Mouse (Mus musculus) MEL (cell line): ENCODE measurements around the gene Akap13.

ENCODE experiments used
- CTCF ChIP-seq, 3 experiments: IDR thresholded peaks in 2 of 3; conservative IDR thresholded peaks in 1 of 3; 2 replicates each; pipeline ENCODE4 v1.5.1; 2011 to 2012; ENCODE audit warnings: low read length in 3 of 3, low read depth in 2 of 3, mild to moderate bottlenecking in 2 of 3, improper control_type of control experiment in 1 of 3, inconsistent platforms in 1 of 3, mixed read lengths in 1 of 3, moderate library complexity in 1 of 3; ENCODE audit not compliant: control insufficient read depth in 1 of 3, insufficient read depth in 1 of 3, poor library complexity in 1 of 3, severe bottlenecking in 1 of 3
- KAT2A ChIP-seq: conservative IDR thresholded peaks from 2 replicates; pipeline ENCODE4 v1.6.1; 2012; ENCODE audit warnings: low read depth, low read length, improper control_type of control experiment, inconsistent platforms
- POLR2A ChIP-seq, 2 experiments: IDR thresholded peaks; 2 replicates each; pipeline ENCODE4 v1.6.1; 2011 to 2012; ENCODE audit warnings: low read length in 2 of 2, mild to moderate bottlenecking in 2 of 2, control low read depth in 1 of 2, improper control_type of control experiment in 1 of 2, low read depth in 1 of 2, moderate library complexity in 1 of 2; ENCODE audit not compliant: control insufficient read depth in 1 of 2, insufficient read depth in 1 of 2, poor library complexity in 1 of 2
- USF1 ChIP-seq: IDR thresholded peaks from 2 replicates; pipeline ENCODE4 v1.6.1; 2014; ENCODE audit warnings: low read depth, mild to moderate bottlenecking, inconsistent platforms, low read length, improper control_type of control experiment, moderate library complexity

DNA sequence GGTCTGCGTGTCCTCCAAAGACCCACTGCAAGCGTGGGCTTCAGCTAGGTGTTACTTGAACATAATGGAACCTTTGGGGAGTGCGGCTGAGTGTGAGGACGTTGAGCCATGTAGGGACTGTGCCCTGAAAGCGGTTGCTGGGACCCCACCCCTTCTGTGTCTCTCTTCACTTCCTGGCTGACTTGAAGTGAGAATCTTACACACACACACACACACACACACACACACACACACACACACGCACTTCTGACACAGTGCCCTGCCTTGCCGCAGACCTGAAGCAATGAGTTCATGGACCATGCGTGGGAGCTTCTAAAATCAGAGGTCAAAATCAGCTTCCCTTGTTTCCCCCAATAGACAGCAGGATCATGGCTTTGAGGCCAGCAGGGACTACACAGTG lies 339.8 kb downstream of the Akap13 start:
- TF ChIP-seq USF1 = no peak
- no peak for TF ChIP-seq CTCF (IDR thresholded peaks at IDR 0.05 in 2 of 3, conservative IDR thresholded peaks at IDR 0.05 in 1 of 3; ENCODE audit: control insufficient read depth in 1 of 3, insufficient read depth in 1 of 3, low read depth in 2 of 3, low read length in 3 of 3, poor library complexity in 1 of 3, severe bottlenecking in 1 of 3)
- no peak for TF ChIP-seq KAT2A
- TF ChIP-seq POLR2A (IDR thresholded peaks at IDR 0.05; ENCODE audit: control insufficient read depth in 1 of 2, insufficient read depth in 1 of 2, low read depth in 1 of 2, low read length in 2 of 2, poor library complexity in 1 of 2) = no peak
